10 mouse cellular contexts compared by ENCODE assay signal in genomic region chr11:52517330-52517729, GRCm38 (mm10).
A peak's percentile ranks its signal among the peaks of the same experiment; 100 is the strongest.
DNase-seq lines count a peak whose midpoint lies in the region; ATAC-seq lines count a peak whose summit lies in the region.
"Had no signal": no experiment of that assay in that cellular context is flagged by ENCODE, and none has a peak within 500 bp of the region (broad histone marks: within the 10 kb centered on the region; RNA-seq: fewer than 3 reads in every experiment).

No protein-coding gene starts in this region.

- 75% methylated on average over 5 of the region's 5 CpGs for WGBS in neural tube, embryonic 15.5 days

- H3K27ac ChIP-seq in neural tube, embryonic 15.5 days (replicated peaks) = no peak overlapping the region
- H3K27ac ChIP-seq: neural tube, embryonic 12.5 days had no signal

- H3K4me1 ChIP-seq in neural tube, embryonic 15.5 days = peaks cover 5% of the 10 kb centered on the region; the same call in 1 of the 2 replicates
- H3K4me1 ChIP-seq: neural tube, embryonic 12.5 days had no signal

- no peaks in the 10 kb centered on the region for H3K9me3 ChIP-seq in neural tube, embryonic 15.5 days (replicated peaks)
- H3K9me3 ChIP-seq: neural tube, embryonic 12.5 days had no signal

- no peak overlapping the region for H3K9ac ChIP-seq in neural tube, embryonic 15.5 days (replicated peaks)
- H3K9ac ChIP-seq: neural tube, embryonic 12.5 days had no signal

- no peak overlapping the region for H3K4me2 ChIP-seq in neural tube, embryonic 15.5 days
- H3K4me2 ChIP-seq: neural tube, embryonic 12.5 days had no signal

- peak; percentile 31 for DNase-seq in heart, postnatal 4 days
- DNase-seq in heart, adult 8-10 months (ENCODE audit: low spot score) = no peak
- peak; percentile 33 for DNase-seq in neural tube, embryonic 10.5 days (ENCODE audit: extremely low spot score, low spot score)
- peak; percentile 26 for DNase-seq in embryo, embryonic 11 days
- peak; percentile 47 for DNase-seq in thymus, postnatal 14 days
- DNase-seq in frontal cortex, postnatal 14 days (ENCODE audit: low spot score in 2 of 2) = no peak
- DNase-seq in adrenal gland, adult (ENCODE audit: inconsistent age in 2 of 2, low spot score in 1 of 2) = no peak
- DNase-seq: adrenal gland, adult 2 months had no signal

- H3K27me3 ChIP-seq in neural tube, embryonic 15.5 days (replicated peaks) = 0 out of 2 replicates have a peak, but pooled peaks cover 3% of the 10 kb centered on the region
- H3K27me3 ChIP-seq: neural tube, embryonic 12.5 days had no signal

- no peak for ATAC-seq in neural tube, embryonic 15.5 days (ENCODE audit: low FRiP score)

- no peaks in the 10 kb centered on the region for H3K36me3 ChIP-seq in neural tube, embryonic 15.5 days
- H3K36me3 ChIP-seq: neural tube, embryonic 12.5 days had no signal

- no peak overlapping the region for H3K4me3 ChIP-seq in neural tube, embryonic 15.5 days (replicated peaks)
- H3K4me3 ChIP-seq: neural tube, embryonic 12.5 days had no signal

Comparison
In these comparisons a context has a peak if more than half of its experiments do, and no peak if none do; other contexts are left out.
1. DNase-seq: peak in heart, postnatal 4 days (single experiment), neural tube, embryonic 10.5 days (single experiment), embryo, embryonic 11 days (single experiment) and thymus, postnatal 14 days (single experiment); none in heart, adult 8-10 months (single experiment), frontal cortex, postnatal 14 days (0 of 2) and adrenal gland, adult (0 of 2).